Mouse (Mus musculus) forebrain, embryonic 11.5 days (tissue): ENCODE data around the gene Gm45062. TPM values are rescaled to one million over a fixed set of nuclear protein-coding genes. Genes with fewer than 3 reads are reported as not detected.

ENCODE experiments used
- ATAC-seq: fragments of 200-750 bp; cut with Nextera tagmentation; replicated peaks from 2 replicates; pipeline ENCODE4 v1.8.0; 2017; ENCODE audit warnings: moderate TSS enrichment; ENCODE audit not compliant: low FRiP score
- DNase-seq: peaks from one replicate; pipeline ENCODE4 v3.0.0-alpha.2; 2017; ENCODE audit warnings: low spot score
- H3K27ac ChIP-seq: fragments of 300-500 bp; sonication (generic); 2 replicates; pipeline ENCODE4 v1.5.1; 2014; ENCODE audit warnings: low read depth, low read length
- H3K27me3 ChIP-seq: fragments of 300-500 bp; sonication (generic); 2 replicates; pipeline ENCODE4 v1.6.1; 2014; ENCODE audit warnings: mild to moderate bottlenecking, low read length, mixed read lengths; ENCODE audit not compliant: control insufficient read depth, insufficient read depth
- H3K36me3 ChIP-seq: fragments of 300-500 bp; sonication (generic); 2 replicates; pipeline ENCODE4 v1.6.1; 2014; ENCODE audit warnings: mild to moderate bottlenecking, low read length, moderate library complexity, mixed read lengths; ENCODE audit not compliant: control insufficient read depth, insufficient read depth
- H3K4me1 ChIP-seq: fragments of 300-500 bp; sonication (generic); replicated peaks from 2 replicates; pipeline ENCODE4 v1.6.1; 2014; ENCODE audit warnings: low read length, mixed read lengths; ENCODE audit not compliant: control insufficient read depth, insufficient read depth
- H3K4me2 ChIP-seq: fragments of 300-500 bp; sonication (generic); 2 replicates; pipeline ENCODE4 v1.6.1; 2014; ENCODE audit warnings: low read depth, mild to moderate bottlenecking, low read length, moderate library complexity, mixed read lengths; ENCODE audit not compliant: severe bottlenecking
- H3K4me3 ChIP-seq: fragments of 300-500 bp; sonication (generic); 2 replicates; pipeline ENCODE4 v1.5.1; 2014; ENCODE audit warnings: low read depth, low read length
- H3K9ac ChIP-seq: fragments of 300-500 bp; sonication (generic); 2 replicates; pipeline ENCODE4 v1.6.1; 2014; ENCODE audit warnings: low read length
- H3K9me3 ChIP-seq: fragments of 300-500 bp; sonication (generic); 2 replicates; pipeline ENCODE4 v1.6.1; 2016; ENCODE audit warnings: low read length, mixed read lengths; ENCODE audit not compliant: control insufficient read depth
- WGBS: fragments of 180-500 bp; shearing (Covaris S2); extraction: QIAGEN DNeasy Blood & Tissue Kit; methylation state at CpG from one replicate; pipeline ENCODE4 v1.1.7; 2014; 5-methylcytosine and 5-hydroxymethylcytosine counted together
- polyA plus RNA-seq: library from polyadenylated mRNA; unstranded; fragments of >200 nt; fragmentation: Nextera tagmentation; extraction: Ambion mirVana; gene quantifications from 2 replicates; pipeline ENCODE4 v1.2.1, GENCODE M21; 2014

The Gm45062 gene
- 13.6 and 19.1 TPM in 2 replicates for polyA plus RNA-seq

DNA sequence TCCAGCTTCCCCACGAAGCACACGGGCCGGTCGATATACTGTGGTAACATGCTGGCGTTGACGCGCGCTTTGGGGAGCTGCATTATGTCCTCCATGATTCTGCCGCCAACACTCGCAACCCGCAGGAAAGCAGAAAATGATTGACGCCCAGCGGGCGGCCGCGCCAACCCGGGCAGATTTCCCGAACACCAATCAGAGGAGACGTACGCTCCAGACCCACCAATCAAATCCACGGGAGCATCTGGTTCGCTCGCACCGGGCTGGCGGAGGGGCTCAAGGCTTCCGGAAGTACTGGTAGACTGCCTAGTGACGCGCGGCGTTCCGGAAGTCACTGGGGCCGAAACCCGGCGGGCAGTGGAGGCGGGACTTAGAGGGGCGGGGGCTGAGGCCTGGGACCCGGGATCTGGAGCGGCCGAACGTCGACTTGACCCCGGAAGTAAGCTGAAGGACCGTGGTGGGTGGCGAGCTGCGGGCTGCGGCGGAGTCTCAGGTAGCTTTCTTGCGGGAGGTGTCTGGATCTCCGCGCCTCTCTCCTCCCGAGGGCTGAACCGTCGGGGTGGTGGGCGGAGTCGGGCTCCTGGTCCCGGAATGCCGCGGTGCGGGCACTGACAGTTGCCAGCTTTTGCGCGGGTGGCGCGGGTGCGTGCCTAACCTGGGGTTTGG is at the start of gene Gm45062, which contains the start of the genes Rpa3 and Umad1:
Gm45062 (plus strand) TSS at position 447 of the 663 bp plus-strand sequence.
Rpa3 (minus strand) TSS at position 170 of the 663 bp plus-strand sequence.
Umad1 (plus strand) TSS at position 285 of the 663 bp plus-strand sequence.
- DNase-seq (peak; percentile 98), ATAC-seq (peak; percentile 100)
- H3K4me1 ChIP-seq, result no peaks in the 10 kb centered on the region; the same call in 1 of the 2 replicates
- under 1% methylated on average over 64 of the region's 64 CpGs for WGBS
- H3K9me3 ChIP-seq, result no peaks in the 10 kb centered on the region
- 0 out of 2 replicates have a peak within 1 kb of the TSS, but pooled peaks have one; percentile 41 for H3K27ac ChIP-seq
- H3K36me3 ChIP-seq, result no peaks in the 10 kb centered on the region
- H3K4me3 ChIP-seq, result peak within 1 kb of the TSS; percentile 65
- peak within 1 kb of the TSS; percentile 77 for H3K9ac ChIP-seq
- no peaks in the 10 kb centered on the region for H3K27me3 ChIP-seq
- H3K4me2 ChIP-seq, result peak within 1 kb of the TSS; percentile 92

DNA sequence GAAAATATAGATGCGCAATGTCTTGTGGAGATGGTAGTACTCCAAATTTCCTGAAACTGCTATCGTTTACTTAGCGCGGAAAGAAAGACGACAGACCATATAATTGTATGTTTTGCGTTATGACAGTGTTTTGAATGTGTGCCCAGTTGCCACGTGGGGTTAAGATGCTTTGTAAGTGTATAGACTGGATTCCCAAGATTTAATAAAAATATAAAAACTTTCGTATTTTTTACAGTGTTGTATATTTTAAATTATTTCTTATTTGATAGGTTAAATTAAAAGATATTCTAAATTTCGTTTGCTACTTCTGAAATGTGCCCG is 49.4 kb upstream of the Gm45062 start:
- peak overlapping the region; percentile 50 for H3K4me2 ChIP-seq
- WGBS, result 12% methylated on average over 10 of the region's 10 CpGs
- H3K9me3 ChIP-seq, result no peaks in the 10 kb centered on the region
- peak overlapping the region; percentile 86 for H3K9ac ChIP-seq
- peak; percentile 11 for ATAC-seq
- peak overlapping the region; percentile 73 for H3K4me3 ChIP-seq
- H3K4me1 ChIP-seq, result peaks cover 4% of the 10 kb centered on the region; the same call in 1 of the 2 replicates
- H3K27ac ChIP-seq, result no peak overlapping the region; the same call in 1 of the 2 replicates
- no peaks in the 10 kb centered on the region for H3K27me3 ChIP-seq
- H3K36me3 ChIP-seq, result no peaks in the 10 kb centered on the region
- DNase-seq, result no peak

DNA sequence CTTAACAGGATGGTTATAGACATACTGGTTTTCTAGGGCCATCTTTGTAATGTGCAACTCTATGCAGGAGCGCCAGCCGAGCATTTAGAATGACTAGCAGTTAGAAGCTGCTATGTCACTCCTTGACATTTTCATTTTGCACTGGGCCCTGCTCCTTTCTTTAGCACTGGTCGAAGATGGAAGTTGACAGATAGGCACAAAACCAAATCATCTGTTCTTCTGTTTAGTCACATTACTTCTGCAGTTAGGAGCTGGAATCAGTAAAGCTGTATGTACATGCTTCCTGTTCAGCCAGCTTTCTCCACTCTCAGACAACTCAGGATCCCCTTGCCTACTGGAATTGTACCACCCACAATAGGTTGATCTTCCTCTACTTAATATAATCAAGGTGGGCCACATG is 48.6 kb upstream of the Gm45062 start:
- no peak for DNase-seq
- Histone ChIP-seq H3K4me2 (peak overlapping the region; percentile 50; the same call in 1 of the 2 replicates), H3K9me3 (no peaks in the 10 kb centered on the region), H3K4me1 (peaks cover 4% of the 10 kb centered on the region; the same call in 1 of the 2 replicates), H3K27ac (no peak overlapping the region), H3K4me3 (no peak overlapping the region), H3K9ac (no peak overlapping the region), H3K27me3 (no peaks in the 10 kb centered on the region), H3K36me3 (no peaks in the 10 kb centered on the region)
- WGBS, result 93% methylated on average over 3 of the region's 3 CpGs
- ATAC-seq, result no peak

DNA sequence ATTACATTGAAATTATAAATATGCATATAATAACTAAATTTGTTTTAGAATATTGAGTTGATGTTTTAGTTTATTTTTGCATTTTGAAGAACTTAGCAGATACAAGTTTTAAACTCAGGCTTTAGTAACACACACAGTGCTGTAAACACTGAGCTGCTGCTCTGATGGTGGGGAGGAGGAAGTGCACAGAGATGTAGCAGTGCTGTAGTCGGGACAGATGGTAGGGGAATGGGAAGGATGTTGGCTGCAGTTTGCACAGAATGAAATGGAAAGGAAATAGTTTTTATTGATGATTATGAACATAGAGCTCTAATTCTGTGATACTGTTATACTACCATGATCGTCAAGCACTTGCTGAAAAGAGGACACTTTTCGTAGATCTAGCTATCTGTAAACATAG is 32.2 kb upstream of the Gm45062 start:
- ATAC-seq (no peak), DNase-seq (no peak)
- no peak overlapping the region for H3K4me2 ChIP-seq
- H3K9ac ChIP-seq, result no peak overlapping the region
- no peaks in the 10 kb centered on the region for H3K4me1 ChIP-seq
- H3K4me3 ChIP-seq, result no peak overlapping the region
- no peaks in the 10 kb centered on the region for H3K9me3 ChIP-seq
- H3K27me3 ChIP-seq, result no peaks in the 10 kb centered on the region
- H3K27ac ChIP-seq, result no peak overlapping the region
- 90% methylated on average over 3 of the region's 3 CpGs for WGBS
- H3K36me3 ChIP-seq, result no peaks in the 10 kb centered on the region; the same call in 1 of the 2 replicates

DNA sequence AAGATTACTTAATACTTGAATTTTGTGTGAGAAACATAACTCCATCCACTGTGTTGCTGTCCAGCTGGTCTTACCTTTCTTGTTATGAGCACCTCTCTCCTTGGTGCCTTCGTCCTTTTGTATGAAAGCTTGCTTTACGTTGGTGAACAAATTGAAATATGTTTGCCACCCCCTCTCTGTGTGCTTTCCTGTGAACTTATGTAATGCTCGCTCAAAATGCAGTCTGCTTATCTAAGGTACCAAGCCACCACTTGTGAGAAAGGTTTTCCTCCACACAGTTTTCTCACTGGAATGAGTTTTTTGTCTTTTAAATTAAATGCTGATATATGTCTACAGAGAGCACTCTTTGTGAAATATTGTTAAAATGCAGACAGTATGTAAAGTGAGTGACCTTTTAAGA is 30.7 kb upstream of the Gm45062 start:
- 89% methylated on average over 3 of the region's 3 CpGs for WGBS
- H3K27ac ChIP-seq, result no peak overlapping the region
- DNase-seq (no peak), ATAC-seq (no peak)
- H3K9ac ChIP-seq, result no peak overlapping the region
- H3K4me1 ChIP-seq, result no peaks in the 10 kb centered on the region
- H3K4me2 ChIP-seq, result no peak overlapping the region
- no peaks in the 10 kb centered on the region for H3K9me3 ChIP-seq
- no peaks in the 10 kb centered on the region for H3K36me3 ChIP-seq
- no peak overlapping the region for H3K4me3 ChIP-seq
- H3K27me3 ChIP-seq, result no peaks in the 10 kb centered on the region

DNA sequence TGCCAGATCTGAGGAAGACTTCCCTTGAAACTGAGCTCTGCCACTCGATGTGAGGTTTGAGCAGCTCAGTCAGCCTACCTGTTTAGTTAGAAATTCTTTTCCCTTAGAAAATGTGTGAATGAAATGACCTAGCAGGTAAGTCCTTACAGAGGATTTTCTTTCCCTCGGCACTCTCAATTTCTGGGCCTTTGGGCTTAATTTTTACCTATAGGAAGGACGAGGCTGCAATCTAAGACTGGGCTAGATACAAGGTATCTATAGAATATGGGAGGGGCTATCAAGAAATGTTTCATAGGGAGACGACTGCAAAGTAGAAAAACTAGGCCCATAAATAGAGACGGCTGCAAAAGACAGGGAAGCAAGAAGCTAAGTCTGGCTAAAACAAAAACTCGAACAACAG is 934 bp upstream of the Gm45062 start:
- Histone ChIP-seq H3K4me2 (peak overlapping the region; percentile 79), H3K36me3 (no peaks in the 10 kb centered on the region), H3K27ac (no peak overlapping the region), H3K4me1 (no peaks in the 10 kb centered on the region; the same call in 1 of the 2 replicates), H3K9me3 (no peaks in the 10 kb centered on the region), H3K27me3 (no peaks in the 10 kb centered on the region), H3K4me3 (peak overlapping the region; percentile 65), H3K9ac (peak overlapping the region; percentile 77)
- DNase-seq, result no peak
- no peak for ATAC-seq
- 13% methylated on average over 6 of the region's 6 CpGs for WGBS

DNA sequence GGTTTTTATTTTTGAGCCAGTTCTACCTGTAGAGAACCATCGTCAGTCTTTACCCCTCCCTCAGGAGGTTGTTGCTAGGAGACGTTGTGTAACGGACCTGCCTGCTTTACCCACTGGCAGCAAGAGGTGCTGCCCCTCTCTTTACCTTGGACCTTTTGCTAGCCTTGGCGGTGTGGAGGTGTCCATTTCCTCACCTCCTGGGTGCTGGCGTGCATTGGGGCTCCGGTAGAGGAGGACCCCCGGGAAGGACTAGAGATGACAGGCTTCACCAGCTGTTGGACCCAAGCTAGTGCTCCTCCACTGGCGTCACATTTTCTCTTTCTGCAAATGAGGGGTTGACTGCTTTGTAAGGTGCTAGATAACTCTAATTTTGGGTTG is 406 bp downstream of the Gm45062 start:
- 1% methylated on average over 8 of the region's 8 CpGs for WGBS
- DNase-seq, result no peak
- peak overlapping the region; percentile 65 for H3K4me3 ChIP-seq
- no peaks in the 10 kb centered on the region for H3K36me3 ChIP-seq
- H3K27ac ChIP-seq, result no peak overlapping the region
- H3K9me3 ChIP-seq, result no peaks in the 10 kb centered on the region
- H3K27me3 ChIP-seq, result no peaks in the 10 kb centered on the region
- H3K4me2 ChIP-seq, result peak overlapping the region; percentile 92
- H3K9ac ChIP-seq, result peak overlapping the region; percentile 69
- H3K4me1 ChIP-seq, result no peaks in the 10 kb centered on the region; the same call in 1 of the 2 replicates
- ATAC-seq, result no peak

DNA sequence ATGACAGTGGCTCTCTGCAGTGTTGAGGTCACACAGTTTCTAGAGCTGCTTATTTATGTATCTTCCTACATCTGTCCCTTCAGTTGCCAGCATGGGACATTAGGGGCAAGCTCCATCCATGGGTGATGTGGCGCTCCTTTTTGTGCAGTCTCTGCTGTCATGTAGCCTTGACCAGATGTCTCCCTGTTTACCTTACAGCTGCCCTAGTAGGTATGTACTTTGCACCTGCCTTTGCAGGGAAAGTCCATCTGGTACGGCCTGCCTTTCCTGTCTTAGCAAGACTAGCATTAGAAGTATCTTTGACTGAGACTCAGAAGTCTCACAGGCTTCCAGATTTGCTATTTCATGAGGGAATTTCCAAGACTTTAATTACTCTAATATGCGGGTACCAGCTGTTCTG is 11.8 kb downstream of the Gm45062 start:
- no peaks in the 10 kb centered on the region for H3K27me3 ChIP-seq
- no peak overlapping the region for H3K4me2 ChIP-seq
- H3K4me1 ChIP-seq, result 0 out of 2 replicates have a peak, but pooled peaks cover 2% of the 10 kb centered on the region
- WGBS, result 91% methylated on average over 3 of the region's 3 CpGs
- H3K36me3 ChIP-seq, result no peaks in the 10 kb centered on the region
- DNase-seq (no peak), ATAC-seq (no peak)
- H3K4me3 ChIP-seq, result no peak overlapping the region
- no peaks in the 10 kb centered on the region for H3K9me3 ChIP-seq
- H3K9ac ChIP-seq, result no peak overlapping the region
- H3K27ac ChIP-seq, result no peak overlapping the region
